Mouse (Mus musculus) ES-E14 (cell line): Measurements from ENCODE around the gene Micall1. TPM values are rescaled to one million over a fixed set of nuclear protein-coding genes. Genes with fewer than 3 reads are reported as not detected.

ENCODE experiments used
- DNase-seq: peaks from one replicate; pipeline ENCODE4 v3.0.0-alpha.2; 2013; ENCODE audit warnings: low read depth, low spot score
- H3K27ac ChIP-seq: 2 replicates; pipeline ENCODE4 v1.5.1; 2012; ENCODE audit warnings: low read depth, mild to moderate bottlenecking, low read length, moderate library complexity, mixed read lengths; ENCODE audit not compliant: poor library complexity, insufficient read depth, severe bottlenecking
- H3K36me3 ChIP-seq: 2 replicates; pipeline ENCODE4 v1.6.1; 2012; ENCODE audit warnings: mild to moderate bottlenecking, low read length, moderate library complexity, mixed read lengths; ENCODE audit not compliant: control insufficient read depth, poor library complexity, insufficient read depth, severe bottlenecking
- H3K4me1 ChIP-seq, 2 experiments: fragments of 150-350 bp in 1 of 2; sonication (generic) in 1 of 2; 2 replicates each; pipeline ENCODE4 v1.6.1; 2012; ENCODE audit warnings: low read length in 2 of 2, mild to moderate bottlenecking in 1 of 2, mixed read lengths in 1 of 2; ENCODE audit not compliant: control insufficient read depth in 2 of 2, insufficient read depth in 2 of 2, poor library complexity in 1 of 2
- H3K4me3 ChIP-seq, 2 experiments: fragments of 150-350 bp in 1 of 2; sonication (generic) in 1 of 2; 2 replicates each; pipeline ENCODE4 v1.5.1; 2012; ENCODE audit warnings: low read length in 2 of 2, low read depth in 1 of 2, mild to moderate bottlenecking in 1 of 2, mixed read lengths in 1 of 2; ENCODE audit not compliant: insufficient read depth in 1 of 2, poor library complexity in 1 of 2, severe bottlenecking in 1 of 2
- H3K9ac ChIP-seq: 2 replicates; pipeline ENCODE4 v1.6.1; 2012; ENCODE audit warnings: low read depth, mild to moderate bottlenecking, low read length, mixed read lengths; ENCODE audit not compliant: poor library complexity, insufficient read depth, severe bottlenecking
- H3K9me3 ChIP-seq: fragments of 150-350 bp; sonication (generic); 2 replicates; pipeline ENCODE4 v1.6.1; 2012; ENCODE audit warnings: low read depth, mild to moderate bottlenecking, low read length; ENCODE audit not compliant: control insufficient read depth, insufficient read depth
- CHD2 ChIP-seq: IDR thresholded peaks from 2 replicates; pipeline ENCODE4 v1.6.1; 2014; ENCODE audit warnings: mild to moderate bottlenecking, low read depth, low read length, inconsistent platforms
- HCFC1 ChIP-seq: IDR thresholded peaks from 2 replicates; pipeline ENCODE4 v1.6.1; 2012; ENCODE audit warnings: low read length, inconsistent platforms, borderline replicate concordance; ENCODE audit not compliant: insufficient read depth
- MAFK ChIP-seq: IDR thresholded peaks from 2 replicates; pipeline ENCODE4 v1.6.1; 2014; ENCODE audit warnings: mild to moderate bottlenecking, low read depth, low read length, inconsistent platforms; ENCODE audit not compliant: insufficient read depth
- ZC3H11A ChIP-seq: IDR thresholded peaks from 2 replicates; pipeline ENCODE4 v1.6.1; 2012; ENCODE audit warnings: low read depth, mild to moderate bottlenecking, inconsistent platforms, low read length, borderline replicate concordance
- ZNF384 ChIP-seq: IDR thresholded peaks from 2 replicates; pipeline ENCODE4 v1.6.1; 2012; ENCODE audit warnings: low read depth, low read length, inconsistent platforms
- in situ Hi-C, 2 experiments: fragments of 600-800 bp; cut with MboI; formaldehyde crosslinking; loops; one replicate each; pipeline ENCODE4 v1.15.1; 2025; ENCODE audit warnings: low sequenced_read_pairs in 2 of 2, inconsistent platforms in 1 of 2; ENCODE audit not compliant: unreplicated experiment in 2 of 2
- total RNA-seq: library from RNA; depleted of rRNA; stranded (reverse); fragments of 300-350 nt; gene quantifications from 2 replicates; pipeline ENCODE4 v1.2.3, GENCODE M21; 2012; rRNA removed

The Micall1 gene
- total RNA-seq, 1 experiment: 7.7 TPM

- peaks cover 0 to 7% of the 10 kb centered on the region in 2 experiments; a peak in 1 of 4 replicates for H3K4me1 ChIP-seq
- no peaks in the 10 kb centered on the region for H3K9me3 ChIP-seq
- DNase-seq: no peak
- H3K36me3 ChIP-seq: no peaks in the 10 kb centered on the region
- no peak overlapping the region for H3K9ac ChIP-seq
- H3K27ac ChIP-seq: no peak overlapping the region
- TF ChIP-seq ZC3H11A: no peak
- TF ChIP-seq HCFC1: no peak
- no peak for TF ChIP-seq MAFK
- TF ChIP-seq CHD2: no peak
- TF ChIP-seq ZNF384: no peak
- no peak overlapping the region for H3K4me3 ChIP-seq
- in situ Hi-C loops: no loop called here
Observed at GRCm38 (mm10) chr15:79166712-79167111, 58.0 kb downstream of the Micall1 start.

DNA sequence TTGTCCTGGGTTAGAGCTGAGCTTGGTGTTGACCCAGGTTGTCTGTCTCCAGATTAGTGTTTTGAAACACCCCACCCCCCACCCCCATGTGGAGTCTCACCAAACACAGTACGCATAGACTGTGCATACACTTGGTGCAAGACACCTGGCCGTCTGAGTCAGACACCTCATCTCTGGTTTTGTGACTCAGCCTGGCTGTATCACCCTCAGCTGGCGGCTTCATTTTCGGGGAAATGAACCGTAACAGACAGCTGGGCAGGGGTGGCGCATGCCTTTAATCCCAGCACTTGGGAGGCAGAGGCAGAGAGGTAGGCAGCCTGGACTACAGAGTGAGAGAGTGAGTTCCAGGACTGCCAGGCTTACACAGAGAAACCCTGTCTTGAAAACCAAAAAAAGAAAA, 68.2 kb downstream of the Micall1 start:
- no peak overlapping the region for H3K9ac ChIP-seq
- in situ Hi-C loops: no loop called here

GRCm38 (mm10) chr15:79185213-79185612, 76.5 kb downstream of the Micall1 start:
- Histone ChIP-seq H3K4me1 (no peaks in the 10 kb centered on the region), H3K27ac (no peak overlapping the region), H3K9ac (no peak overlapping the region), H3K9me3 (no peaks in the 10 kb centered on the region), H3K36me3 (no peaks in the 10 kb centered on the region), H3K4me3 (no peak overlapping the region)
- DNase-seq: no peak
- TF ChIP-seq MAFK (no peak), ZC3H11A (no peak), HCFC1 (no peak), ZNF384 (no peak), CHD2 (no peak)
- in situ Hi-C loops: no loop called here

More for the DNA sequence above, 68.2 kb downstream of the Micall1 start:
- DNase-seq: no peak
- Histone ChIP-seq H3K27ac (no peak overlapping the region), H3K4me3 (no peak overlapping the region), H3K4me1 (no peaks in the 10 kb centered on the region), H3K9me3 (no peaks in the 10 kb centered on the region), H3K36me3 (no peaks in the 10 kb centered on the region)
- TF ChIP-seq MAFK (no peak), ZC3H11A (no peak), ZNF384 (no peak), HCFC1 (no peak), CHD2 (no peak)

Other genes with a start within 250 kb of the Micall1 start
- 18.4 and 23.3 TPM in 2 replicates for gene Gga1, start 231.7 kb upstream of the Micall1 start, total RNA-seq
- gene Gm49510, start 209.2 kb upstream of the Micall1 start, total RNA-seq: 0.11 TPM in 1 of 2 replicates, not detected in the other
- 10.5 and 17.3 TPM in 2 replicates for gene Sh3bp1, start 209.1 kb upstream of the Micall1 start, total RNA-seq
- 15.8 and 19.7 TPM in 2 replicates for gene Pdxp, start 195.0 kb upstream of the Micall1 start, total RNA-seq
- gene Lgals1, start 182.2 kb upstream of the Micall1 start, total RNA-seq: 541 and 1,081 TPM in 2 replicates
- 26.1 and 26.6 TPM in 2 replicates for gene Nol12, start 174.0 kb upstream of the Micall1 start, total RNA-seq
- gene Triobp, start 161.2 kb upstream of the Micall1 start, total RNA-seq: 30.6 and 33.8 TPM in 2 replicates
- 39.9 and 41.0 TPM in 2 replicates for gene H1f0, start 80.4 kb upstream of the Micall1 start, total RNA-seq
- gene Galr3, start 67.0 kb upstream of the Micall1 start, total RNA-seq: not detected in 2 replicates
- gene Ankrd54, start 46.0 kb upstream of the Micall1 start, total RNA-seq: 25.4 and 28.5 TPM in 2 replicates
- gene Eif3l, start 33.7 kb upstream of the Micall1 start, total RNA-seq: 358 and 380 TPM in 2 replicates
- gene Polr2f, start 32.1 kb downstream of the Micall1 start, total RNA-seq: 238 and 318 TPM in 2 replicates
- gene 1700088E04Rik, start 32.4 kb downstream of the Micall1 start, total RNA-seq: 1.9 and 2.6 TPM in 2 replicates
- 0.31 and 0.42 TPM in 2 replicates for gene Sox10, start 56.3 kb downstream of the Micall1 start, total RNA-seq
- gene Pick1, start 120.3 kb downstream of the Micall1 start, total RNA-seq: 61.0 and 85.9 TPM in 2 replicates
- gene Gm49486, start 120.5 kb downstream of the Micall1 start, total RNA-seq: 0.16 and 0.36 TPM in 2 replicates
- 0.58 and 0.69 TPM in 2 replicates for gene Slc16a8, start 145.9 kb downstream of the Micall1 start, total RNA-seq
- 0.13 and 0.58 TPM in 2 replicates for gene Baiap2l2, start 176.6 kb downstream of the Micall1 start, total RNA-seq
- gene Pla2g6, start 219.5 kb downstream of the Micall1 start, total RNA-seq: 59.2 and 80.9 TPM in 2 replicates
- gene Maff, start 237.7 kb downstream of the Micall1 start, total RNA-seq: 9.7 and 13.2 TPM in 2 replicates